Mouse (Mus musculus) kidney, embryonic 15.5 days (tissue): Measurements from ENCODE around the gene Lmx1b. TPM values are rescaled to one million over a fixed set of nuclear protein-coding genes. Genes with fewer than 3 reads are reported as not detected.

Experiments used
- ATAC-seq: fragments of 200-750 bp; cut with Nextera tagmentation; replicated peaks from 2 replicates; pipeline ENCODE4 v1.8.0; 2017; ENCODE audit warnings: moderate TSS enrichment; ENCODE audit not compliant: low FRiP score
- H3K27ac ChIP-seq: fragments of 300-500 bp; sonication (generic); 2 replicates; pipeline ENCODE4 v1.5.1; 2015; ENCODE audit warnings: mild to moderate bottlenecking, inconsistent platforms
- H3K27me3 ChIP-seq: fragments of 300-500 bp; sonication (generic); 2 replicates; pipeline ENCODE4 v1.6.1; 2015; ENCODE audit warnings: inconsistent platforms
- H3K36me3 ChIP-seq: fragments of 300-500 bp; sonication (generic); 2 replicates; pipeline ENCODE4 v1.6.1; 2015; ENCODE audit warnings: inconsistent platforms
- H3K4me1 ChIP-seq: fragments of 300-500 bp; sonication (generic); 2 replicates; pipeline ENCODE4 v1.6.1; 2015; ENCODE audit warnings: inconsistent platforms
- H3K4me2 ChIP-seq: fragments of 300-500 bp; sonication (generic); 2 replicates; pipeline ENCODE4 v1.6.1; 2015; ENCODE audit warnings: moderate library complexity, mild to moderate bottlenecking, inconsistent platforms
- H3K4me3 ChIP-seq: fragments of 300-500 bp; sonication (generic); replicated peaks from 2 replicates; pipeline ENCODE4 v1.5.1; 2015; ENCODE audit warnings: mild to moderate bottlenecking, inconsistent platforms
- H3K9ac ChIP-seq: fragments of 300-500 bp; sonication (generic); 2 replicates; pipeline ENCODE4 v1.6.1; 2015; ENCODE audit warnings: mild to moderate bottlenecking, inconsistent platforms
- H3K9me3 ChIP-seq: fragments of 300-500 bp; sonication (generic); replicated peaks from 2 replicates; pipeline ENCODE4 v1.6.1; 2016; ENCODE audit warnings: inconsistent platforms
- WGBS: fragments of 180-500 bp; shearing (Covaris S2); methylation state at CpG from one replicate; pipeline ENCODE4 v1.1.7; 2015; ENCODE audit warnings: mixed read lengths; 5-methylcytosine and 5-hydroxymethylcytosine counted together
- polyA plus RNA-seq: library from polyadenylated mRNA; unstranded; fragments of >200 nt; fragmentation: Nextera tagmentation; extraction: Ambion mirVana; gene quantifications from 2 replicates; pipeline ENCODE4 v1.2.1, GENCODE M21; 2015

Lmx1b gene
- polyA plus RNA-seq, 1 experiment from 2014 or later, result 1.2 TPM

GRCm38 (mm10) chr2:33544203-33544762, 96.0 kb downstream of the Lmx1b start:
- peaks cover 64% of the 10 kb centered on the region for H3K27me3 ChIP-seq
- no peaks in the 10 kb centered on the region for H3K36me3 ChIP-seq
- no peaks in the 10 kb centered on the region for H3K9me3 ChIP-seq
- H3K9ac ChIP-seq, result peak overlapping the region; percentile 26; the same call in 1 of the 2 replicates
- no peak overlapping the region for H3K27ac ChIP-seq
- peak overlapping the region; percentile 95 for H3K4me2 ChIP-seq
- ATAC-seq, result 0 out of 2 replicates have a peak, but pooled peaks have one; percentile 5
- H3K4me3 ChIP-seq, result peak overlapping the region; percentile 50
- H3K4me1 ChIP-seq, result peaks cover 27% of the 10 kb centered on the region
- under 1% methylated on average over 41 of the region's 43 CpGs for WGBS

- ATAC-seq, result peak; percentile 55
- no peaks in the 10 kb centered on the region for H3K9me3 ChIP-seq
- WGBS, result under 1% methylated on average over 32 of the region's 38 CpGs
- H3K4me3 ChIP-seq, result peak overlapping the region; percentile 50
- peak overlapping the region; percentile 26; the same call in 1 of the 2 replicates for H3K9ac ChIP-seq
- H3K4me2 ChIP-seq, result peak overlapping the region; percentile 95
- H3K27me3 ChIP-seq, result peaks cover 68% of the 10 kb centered on the region
- H3K4me1 ChIP-seq, result peaks cover 27% of the 10 kb centered on the region
- no peak overlapping the region for H3K27ac ChIP-seq
- no peaks in the 10 kb centered on the region for H3K36me3 ChIP-seq
Observed at GRCm38 (mm10) chr2:33543429-33544202, 96.7 kb downstream of the Lmx1b start.

GRCm38 (mm10) chr2:33542696-33543428, 97.4 kb downstream of the Lmx1b start:
- no peaks in the 10 kb centered on the region for H3K9me3 ChIP-seq
- ATAC-seq, result no peak
- no peaks in the 10 kb centered on the region for H3K36me3 ChIP-seq
- no peak overlapping the region for H3K9ac ChIP-seq
- 4% methylated on average over 11 of the region's 11 CpGs for WGBS
- H3K27ac ChIP-seq, result no peak overlapping the region
- peaks cover 27% of the 10 kb centered on the region for H3K4me1 ChIP-seq
- H3K4me2 ChIP-seq, result peak overlapping the region; percentile 95; the same call in 1 of the 2 replicates
- H3K4me3 ChIP-seq, result no peak overlapping the region
- H3K27me3 ChIP-seq, result peaks cover 73% of the 10 kb centered on the region

- no peak for ATAC-seq
- WGBS, result 62% methylated on average over 5 of the region's 5 CpGs
- H3K36me3 ChIP-seq, result no peaks in the 10 kb centered on the region
- no peaks in the 10 kb centered on the region for H3K27me3 ChIP-seq
- 0 out of 2 replicates have a peak, but pooled peaks cover 5% of the 10 kb centered on the region for H3K9me3 ChIP-seq
- no peak overlapping the region for H3K4me3 ChIP-seq
- H3K4me1 ChIP-seq, result no peaks in the 10 kb centered on the region
- H3K9ac ChIP-seq, result no peak overlapping the region
- no peak overlapping the region for H3K4me2 ChIP-seq
- no peak overlapping the region for H3K27ac ChIP-seq
Observed at GRCm38 (mm10) chr2:33525274-33526055, 114.8 kb downstream of the Lmx1b start.

GRCm38 (mm10) chr2:33515856-33516255, 124.5 kb downstream of the Lmx1b start:
- 44% methylated on average over 19 of the region's 19 CpGs for WGBS
- H3K9ac ChIP-seq, result no peak overlapping the region
- no peak overlapping the region for H3K27ac ChIP-seq
- H3K36me3 ChIP-seq, result no peaks in the 10 kb centered on the region
- H3K9me3 ChIP-seq, result no peaks in the 10 kb centered on the region
- no peak for ATAC-seq
- no peak overlapping the region; the same call in 1 of the 2 replicates for H3K4me3 ChIP-seq
- peak overlapping the region; percentile 39 for H3K4me2 ChIP-seq
- peaks cover 20% of the 10 kb centered on the region for H3K27me3 ChIP-seq
- H3K4me1 ChIP-seq, result 0 out of 2 replicates have a peak, but pooled peaks cover 5% of the 10 kb centered on the region

- Histone ChIP-seq H3K9ac (no peak overlapping the region), H3K27ac (no peak overlapping the region), H3K4me1 (0 out of 2 replicates have a peak, but pooled peaks cover 5% of the 10 kb centered on the region), H3K9me3 (no peaks in the 10 kb centered on the region), H3K27me3 (peaks cover 20% of the 10 kb centered on the region), H3K4me3 (no peak overlapping the region; the same call in 1 of the 2 replicates), H3K4me2 (peak overlapping the region; percentile 39), H3K36me3 (no peaks in the 10 kb centered on the region)
- 71% methylated on average over 8 of the region's 8 CpGs for WGBS
- no peak for ATAC-seq
Observed at GRCm38 (mm10) chr2:33515431-33515830, 124.9 kb downstream of the Lmx1b start.

Other genes starting within 250 kb of the Lmx1b start
- 6.0 and 6.9 TPM in 2 replicates for gene Zbtb34, start 209.2 kb downstream of the Lmx1b start, polyA plus RNA-seq
- gene Zbtb43, start 172.0 kb downstream of the Lmx1b start, polyA plus RNA-seq, result 15.6 and 17.8 TPM in 2 replicates
- 18.4 and 19.6 TPM in 2 replicates for gene Mvb12b, start 247.4 kb upstream of the Lmx1b start, polyA plus RNA-seq